Mouse (Mus musculus): ENCODE measurements at regions not wholly inside any gene's neighbourhood (a gene's known extent, or its start where the extent isn't known, plus 50 kb on each side); places are given as distances from the start of the nearest gene placed in this dataset.

- TF ChIP-seq POLR2A (IDR thresholded peaks at IDR 0.05; ENCODE audit: borderline replicate concordance, extremely low read depth, low read depth, low read length): no peak
- no peak for TF ChIP-seq CTCF (IDR thresholded peaks at IDR 0.05; ENCODE audit: insufficient read depth, low read length)
These were observed 239.8 kb upstream of the Gm5148 start for GRCm38 (mm10) chr3:37964083-37964482.

Data from lung, adult 2 months (tissue).